Mouse (Mus musculus): ENCODE data around the gene Abat.

- TF ChIP-seq MAFK (IDR thresholded peaks at IDR 0.05; ENCODE audit: insufficient read depth, low read depth, low read length) = no peak
- TF ChIP-seq ZNF384 (IDR thresholded peaks at IDR 0.05; ENCODE audit: low read depth, low read length) = no peak
- TF ChIP-seq HCFC1 (IDR thresholded peaks at IDR 0.05; ENCODE audit: borderline replicate concordance, insufficient read depth, low read length) = no peak
- no peak for TF ChIP-seq CHD2 (IDR thresholded peaks at IDR 0.05; ENCODE audit: low read depth, low read length)
Observed at GRCm38 (mm10) chr16:8650007-8650406, 136.8 kb downstream of the Abat start.
